Mouse (Mus musculus) gastrocnemius, adult 18-20 months (tissue): ENCODE data around the gene Cited4. TPM values are rescaled to one million over a fixed set of nuclear protein-coding genes. Genes with fewer than 3 reads are reported as not detected.

Experiments
- DNase-seq: peaks from one replicate; pipeline ENCODE4 v3.0.0; 2021; ENCODE audit warnings: low spot score
- total RNA-seq, 2 experiments: library from RNA; stranded (reverse); gene quantifications; 2 replicates each; pipeline ENCODE4 v1.2.3; 2021

Cited4 gene
- total RNA-seq, 2 experiments from 2014 or later, result 11.9 to 18.0 TPM

GRCm38 (mm10) chr4:120674775-120675451, 8.5 kb downstream of the Cited4 start:
- no peak for DNase-seq

- DNase-seq, result no peak
Measured at GRCm38 (mm10) chr4:120675640-120676039, 9.3 kb downstream of the Cited4 start.

- DNase-seq, result peak; percentile 35
Measured at GRCm38 (mm10) chr4:120680953-120681352, 14.6 kb downstream of the Cited4 start.

GRCm38 (mm10) chr4:120682168-120682567, 15.8 kb downstream of the Cited4 start:
- peak; percentile 53 for DNase-seq

- DNase-seq, result no peak
Measured at GRCm38 (mm10) chr4:120683278-120683997, 17.1 kb downstream of the Cited4 start.

GRCm38 (mm10) chr4:120687282-120687681, 20.9 kb downstream of the Cited4 start:
- no peak for DNase-seq

- DNase-seq, result no peak
Measured at GRCm38 (mm10) chr4:120689317-120689716, 22.9 kb downstream of the Cited4 start.

GRCm38 (mm10) chr4:120692717-120693116, 26.3 kb downstream of the Cited4 start:
- DNase-seq, result peak; percentile 76

GRCm38 (mm10) chr4:120697353-120697752, 31.0 kb downstream of the Cited4 start:
- DNase-seq, result no peak

- no peak for DNase-seq
Measured at GRCm38 (mm10) chr4:120697799-120698484, 31.6 kb downstream of the Cited4 start.

GRCm38 (mm10) chr4:120701180-120701579, 34.8 kb downstream of the Cited4 start:
- DNase-seq, result peak; percentile 69

- DNase-seq, result no peak
Measured at GRCm38 (mm10) chr4:120702056-120702455, 35.7 kb downstream of the Cited4 start.

GRCm38 (mm10) chr4:120702511-120702910, 36.1 kb downstream of the Cited4 start:
- DNase-seq, result no peak

GRCm38 (mm10) chr4:120712236-120712635, 45.9 kb downstream of the Cited4 start:
- DNase-seq, result no peak

- peak; percentile 34 for DNase-seq
Measured at GRCm38 (mm10) chr4:120713021-120713420, 46.6 kb downstream of the Cited4 start.

GRCm38 (mm10) chr4:120713856-120714497, 47.6 kb downstream of the Cited4 start:
- no peak for DNase-seq

GRCm38 (mm10) chr4:120716141-120716571, 49.8 kb downstream of the Cited4 start:
- DNase-seq, result peak; percentile 40

GRCm38 (mm10) chr4:120716765-120717164, 50.4 kb downstream of the Cited4 start:
- no peak for DNase-seq
